Mouse (Mus musculus): Measurements from ENCODE around the gene Tmem181a.
A peak's percentile ranks its signal among the peaks of the same experiment; 100 is the strongest.
"Not testable (repeated sequence)": the region's sequence is repeated elsewhere in the genome, so short reads cannot be mapped to it uniquely, and the experiment has no call there.

Tmem181a gene

GRCm38 (mm10) chr17:6256400-6257069, at the start of gene Tmem181a:
TSS of gene Tmem181a (plus strand) at chr17:6256860.
- not testable (repeated sequence) for DNase-seq

GRCm38 (mm10) chr17:6211721-6212120, 44.9 kb upstream of the Tmem181a start:
- DNase-seq: no peak

GRCm38 (mm10) chr17:6215640-6216039, 41.0 kb upstream of the Tmem181a start:
- no peak for DNase-seq

GRCm38 (mm10) chr17:6216514-6216913, 40.1 kb upstream of the Tmem181a start:
- DNase-seq: no peak

GRCm38 (mm10) chr17:6232633-6233032, 24.0 kb upstream of the Tmem181a start:
- not testable (repeated sequence) for DNase-seq

GRCm38 (mm10) chr17:6251298-6251697, 5.4 kb upstream of the Tmem181a start:
- not testable (repeated sequence) for DNase-seq

GRCm38 (mm10) chr17:6257070-6257456, 403 bp downstream of the Tmem181a start:
- not testable (repeated sequence) for DNase-seq

GRCm38 (mm10) chr17:6269876-6270831, 13.5 kb downstream of the Tmem181a start:
- DNase-seq: peak; percentile 26

- DNase-seq: not testable (repeated sequence)
Measured at GRCm38 (mm10) chr17:6270840-6271239, 14.2 kb downstream of the Tmem181a start.

GRCm38 (mm10) chr17:6271970-6272369, 15.3 kb downstream of the Tmem181a start:
- DNase-seq: not testable (repeated sequence)

GRCm38 (mm10) chr17:6274693-6275092, 18.0 kb downstream of the Tmem181a start:
- DNase-seq: not testable (repeated sequence)

DNA sequence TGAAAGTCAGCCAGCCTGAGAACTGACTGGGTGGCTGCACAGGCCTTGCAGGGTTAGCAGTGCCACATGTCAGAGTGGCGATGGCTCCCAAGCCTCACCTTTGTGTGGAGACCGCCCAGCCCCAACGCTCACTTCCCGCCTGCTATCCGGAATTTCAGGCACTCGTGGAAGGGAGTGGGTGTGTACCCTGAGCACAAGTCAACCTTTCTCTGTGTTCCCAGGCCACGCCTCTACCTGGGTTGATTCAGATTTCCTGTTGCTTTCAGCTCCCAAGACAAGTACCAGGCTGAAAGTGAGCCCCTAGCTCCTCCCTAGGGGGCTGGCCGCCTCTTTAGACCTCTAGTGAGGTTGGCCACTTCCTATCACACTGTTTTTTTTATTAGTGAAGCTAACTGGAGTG, 22.5 kb downstream of the Tmem181a start:
- DNase-seq: peak; percentile 51

DNA sequence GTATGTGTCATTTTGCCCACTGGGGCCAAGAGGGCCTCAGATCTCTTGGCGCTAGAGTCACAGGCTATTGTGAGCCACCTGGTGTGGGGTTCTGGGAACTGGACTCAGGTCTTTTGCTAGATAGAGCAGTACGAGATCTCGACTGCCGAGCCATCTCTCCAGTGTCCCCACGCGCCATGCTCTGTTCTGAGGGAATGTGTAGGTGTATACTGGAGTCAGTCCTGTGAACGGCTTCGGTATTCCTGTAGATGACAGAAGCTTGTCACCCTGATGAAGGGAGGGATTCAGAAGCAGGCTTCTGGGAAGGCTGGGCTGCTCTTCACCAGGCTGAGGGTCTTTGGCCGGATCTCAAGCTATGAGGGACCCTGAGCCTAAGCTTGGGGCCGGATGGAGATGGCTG, 23.1 kb downstream of the Tmem181a start:
- DNase-seq: not testable (repeated sequence)

DNA sequence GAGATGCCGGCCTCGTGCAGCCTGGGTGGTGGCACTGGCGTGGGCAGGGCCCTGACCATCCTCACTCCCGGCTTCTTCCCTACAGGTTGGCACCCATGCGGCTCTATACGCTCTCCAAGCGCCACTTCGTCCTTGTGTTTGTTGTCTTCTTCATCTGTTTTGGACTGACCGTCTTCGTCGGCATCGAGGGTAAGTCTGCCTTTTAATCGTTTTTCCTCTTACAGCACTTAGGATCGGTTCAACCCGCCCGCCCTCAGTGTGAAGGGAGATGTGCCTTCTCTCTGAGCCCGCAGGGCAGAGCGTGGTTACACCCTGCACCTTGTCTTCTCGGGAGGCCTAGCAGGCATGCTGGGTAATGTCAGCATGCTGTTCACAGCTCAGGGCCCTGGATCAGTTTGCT, 23.9 kb downstream of the Tmem181a start:
- not testable (repeated sequence) for DNase-seq

- not testable (repeated sequence) for DNase-seq
Measured at GRCm38 (mm10) chr17:6283137-6283536, 26.5 kb downstream of the Tmem181a start.

- not testable (repeated sequence) for DNase-seq
Measured at GRCm38 (mm10) chr17:6286169-6286568, 29.5 kb downstream of the Tmem181a start.

GRCm38 (mm10) chr17:6289045-6289444, 32.4 kb downstream of the Tmem181a start:
- not testable (repeated sequence) for DNase-seq

GRCm38 (mm10) chr17:6293882-6294281, 37.2 kb downstream of the Tmem181a start:
- DNase-seq: not testable (repeated sequence)

DNA sequence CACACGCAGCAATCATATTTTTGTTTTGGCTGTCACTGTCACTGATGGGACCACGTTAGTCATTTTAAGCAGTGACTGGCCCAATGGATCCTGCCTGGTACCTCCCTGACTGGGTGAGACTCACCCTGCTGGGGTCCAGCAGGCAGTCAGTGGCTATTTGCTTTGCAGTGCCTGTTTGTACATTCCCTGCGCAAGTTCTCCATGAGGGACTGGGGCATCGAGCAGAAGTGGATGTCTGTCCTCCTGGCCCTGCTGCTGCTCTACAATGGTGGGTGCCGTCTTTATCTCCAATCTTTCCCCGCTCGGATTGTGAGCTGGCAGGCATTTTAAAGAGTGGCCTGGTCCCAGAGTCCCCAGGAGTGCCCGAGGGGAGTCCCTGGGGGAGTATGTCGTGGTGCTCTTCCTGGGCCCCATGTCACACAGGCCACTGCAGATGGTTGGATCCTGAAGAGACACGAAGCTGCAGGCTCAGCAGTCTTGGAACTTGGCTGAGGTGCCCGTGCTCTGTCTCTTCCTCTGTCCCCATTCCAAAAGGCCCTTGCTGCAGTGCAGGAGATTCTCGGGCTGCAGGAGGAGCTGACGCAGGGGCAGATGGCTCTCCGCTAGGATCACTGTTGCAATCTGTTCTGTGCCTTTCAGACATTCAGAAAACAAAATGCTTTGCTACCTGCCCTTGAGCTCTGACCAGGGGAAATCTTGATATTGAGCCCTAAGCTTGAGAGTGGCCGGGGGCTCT, 40.6 kb downstream of the Tmem181a start:
- not testable (repeated sequence) for DNase-seq

- not testable (repeated sequence) for DNase-seq
Measured at GRCm38 (mm10) chr17:6300190-6300863, 43.7 kb downstream of the Tmem181a start.

DNA sequence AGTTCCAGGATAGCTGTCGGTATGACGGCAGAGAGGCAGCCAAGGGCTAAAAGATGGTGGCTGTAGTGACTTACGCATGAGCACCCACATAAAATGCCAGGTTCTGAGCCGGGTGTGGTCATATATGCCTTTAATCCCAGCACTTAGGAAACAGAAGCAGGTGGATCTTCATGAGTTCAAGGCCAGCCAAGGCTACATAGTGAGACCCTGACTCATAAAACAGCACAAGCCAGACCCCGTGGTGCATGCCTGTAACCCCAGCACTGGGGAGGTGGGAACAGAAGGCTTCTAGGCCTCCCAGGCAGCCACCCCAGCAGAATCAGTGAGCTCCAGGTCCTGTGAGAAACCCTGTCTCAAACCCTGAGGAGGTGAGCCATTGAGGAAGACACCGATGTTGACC, 48.2 kb downstream of the Tmem181a start:
- DNase-seq: not testable (repeated sequence)

GRCm38 (mm10) chr17:6305656-6306270, 49.1 kb downstream of the Tmem181a start:
- not testable (repeated sequence) for DNase-seq

All from lung, postnatal 10 days (tissue).